Mouse (Mus musculus): Measurements from ENCODE around the gene Rmnd5b.
"Not testable (repeated sequence)": the region's sequence is repeated elsewhere in the genome, so short reads cannot be mapped to it uniquely, and the experiment has no call there.

The Rmnd5b gene

GRCm38 (mm10) chr11:51621776-51622175, 13.9 kb downstream of the Rmnd5b start:
- no peak for DNase-seq (ENCODE audit: low spot score in 2 of 2)

DNA sequence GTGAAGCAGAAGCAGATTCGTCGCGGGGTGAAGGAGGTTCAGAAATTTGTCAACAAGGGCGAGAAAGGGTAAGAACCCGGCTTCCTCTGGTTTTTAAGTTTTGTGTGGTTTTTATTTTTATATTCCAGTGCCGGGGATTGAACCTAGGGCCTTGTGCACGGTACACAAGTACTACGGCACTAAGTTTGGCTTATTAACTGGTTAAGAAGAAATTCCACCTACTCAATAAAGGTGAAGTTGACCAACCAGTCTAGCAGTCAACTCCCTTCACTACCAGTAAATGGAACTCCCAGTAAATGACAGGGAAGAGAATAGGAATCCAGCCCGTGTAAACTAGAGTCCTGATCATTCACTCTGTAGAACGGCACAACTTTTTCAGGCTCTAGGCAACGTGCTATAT, 15.6 kb downstream of the Rmnd5b start:
- no peak for DNase-seq (ENCODE audit: low spot score in 2 of 2)

DNA sequence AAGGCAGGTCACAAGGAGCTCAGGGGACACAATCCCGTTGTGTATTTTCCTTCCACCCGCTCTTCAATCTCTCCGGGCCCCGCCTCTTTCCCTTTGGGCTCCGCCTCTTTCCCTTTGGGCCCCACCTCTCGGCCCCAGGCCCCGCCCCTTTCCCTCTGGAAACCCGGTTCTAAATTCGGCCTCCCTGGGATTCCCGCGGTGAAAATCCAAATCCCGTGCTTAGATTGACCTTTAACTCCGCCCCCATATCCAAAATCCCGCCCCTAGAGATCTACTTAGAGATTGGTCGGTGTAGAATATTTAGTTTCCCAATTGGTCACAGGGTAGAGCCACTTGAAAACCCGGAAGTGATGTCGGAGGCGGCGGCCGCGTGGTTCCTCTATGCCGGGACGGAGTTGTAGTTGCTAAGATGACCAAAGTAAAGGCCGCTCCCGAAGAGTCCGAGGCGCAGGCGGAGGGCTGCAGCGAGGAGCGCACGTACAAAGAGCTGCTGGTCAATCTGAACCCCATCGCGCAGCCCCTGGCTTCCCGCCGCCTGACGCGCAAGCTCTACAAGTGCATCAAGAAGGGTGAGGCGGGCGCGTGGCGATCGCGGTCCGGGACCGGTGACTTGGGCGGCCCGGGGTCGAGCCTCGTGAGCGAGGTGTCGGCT, 16.2 kb downstream of the Rmnd5b start, which contains the start of gene Nhp2:
Gene Nhp2 (plus strand): TSS at position 327 of the 652 bp plus-strand sequence.
- peak; percentile 74 to 85 for DNase-seq (ENCODE audit: low spot score in 2 of 2)

DNA sequence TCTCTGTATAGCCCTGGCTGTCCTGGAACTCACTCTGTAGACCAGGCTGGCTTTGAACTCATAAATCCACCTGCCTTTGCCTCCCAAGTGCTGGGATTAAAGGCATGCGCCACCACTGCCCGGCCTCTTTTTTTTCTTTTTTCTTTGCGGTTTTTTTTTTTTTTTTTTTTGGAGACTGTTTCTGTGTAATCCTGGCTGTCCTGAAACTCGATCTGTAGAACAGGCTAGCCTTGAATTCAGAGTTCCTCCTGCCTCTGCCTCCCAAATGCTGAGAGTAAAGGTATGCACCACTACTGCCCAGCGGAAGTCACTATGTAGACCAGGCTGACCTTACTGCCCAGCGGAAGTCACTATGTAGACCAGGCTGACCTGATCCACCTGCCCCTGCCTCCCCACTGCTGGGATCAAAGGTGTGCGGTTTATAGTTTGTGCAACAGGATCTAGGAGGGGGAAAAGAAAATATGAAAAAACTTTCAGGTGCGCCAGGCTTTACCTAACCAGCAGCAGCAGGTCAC, 16.7 kb downstream of the Rmnd5b start:
- DNase-seq (ENCODE audit: low spot score in 2 of 2): no peak

- DNase-seq (ENCODE audit: low spot score in 2 of 2): peak in 1 of 2 experiments; percentile 59
Observed at GRCm38 (mm10) chr11:51617693-51618092, 18.0 kb downstream of the Rmnd5b start.

DNA sequence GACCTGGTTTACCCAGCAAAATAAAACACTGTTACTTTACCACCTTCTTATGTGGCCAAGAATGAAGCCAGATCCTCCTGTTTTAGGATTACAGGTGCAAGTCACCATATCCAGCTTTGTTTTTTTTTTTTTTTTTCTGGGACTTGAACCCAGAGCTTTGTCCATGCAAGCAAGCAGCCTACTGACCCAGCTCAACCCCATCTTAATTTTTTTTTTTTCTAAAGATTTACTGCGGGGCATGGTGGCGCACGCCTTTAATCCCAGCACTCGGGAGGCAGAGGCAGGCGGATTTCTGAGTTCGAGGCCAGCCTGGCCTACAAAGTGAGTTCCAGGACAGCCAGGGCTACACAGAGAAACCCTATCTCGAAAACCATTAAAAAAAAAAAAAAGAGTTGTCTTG, 19.6 kb downstream of the Rmnd5b start:
- not testable (repeated sequence) for DNase-seq (ENCODE audit: low spot score in 2 of 2)

GRCm38 (mm10) chr11:51615601-51616000, 20.1 kb downstream of the Rmnd5b start:
- no peak for DNase-seq (ENCODE audit: low spot score in 2 of 2)

GRCm38 (mm10) chr11:51615129-51615528, 20.6 kb downstream of the Rmnd5b start:
- DNase-seq (ENCODE audit: low spot score in 2 of 2): no peak

DNA sequence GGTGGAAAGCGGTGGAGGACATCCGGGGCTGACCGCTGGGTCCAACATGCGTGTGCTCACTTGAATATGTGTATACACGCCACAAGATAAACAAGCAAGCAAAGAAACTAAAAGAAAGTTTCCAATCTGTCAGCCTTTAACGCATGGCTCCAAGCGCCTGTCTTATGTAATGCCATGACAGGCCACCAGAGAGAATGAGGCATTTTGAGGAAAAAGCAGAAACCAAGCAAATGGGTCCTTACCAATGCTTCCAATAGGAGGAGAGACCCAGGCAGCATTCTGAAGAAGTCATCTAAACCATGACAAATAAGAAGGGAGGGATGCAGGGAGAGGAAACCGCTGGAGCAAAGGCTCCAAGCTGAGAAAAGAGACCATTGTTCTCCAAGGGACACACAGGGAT, 21.4 kb downstream of the Rmnd5b start:
- DNase-seq (ENCODE audit: low spot score in 2 of 2): no peak

- not testable (repeated sequence) for DNase-seq (ENCODE audit: low spot score in 2 of 2)
Observed at GRCm38 (mm10) chr11:51609940-51610339, 25.8 kb downstream of the Rmnd5b start.

DNA sequence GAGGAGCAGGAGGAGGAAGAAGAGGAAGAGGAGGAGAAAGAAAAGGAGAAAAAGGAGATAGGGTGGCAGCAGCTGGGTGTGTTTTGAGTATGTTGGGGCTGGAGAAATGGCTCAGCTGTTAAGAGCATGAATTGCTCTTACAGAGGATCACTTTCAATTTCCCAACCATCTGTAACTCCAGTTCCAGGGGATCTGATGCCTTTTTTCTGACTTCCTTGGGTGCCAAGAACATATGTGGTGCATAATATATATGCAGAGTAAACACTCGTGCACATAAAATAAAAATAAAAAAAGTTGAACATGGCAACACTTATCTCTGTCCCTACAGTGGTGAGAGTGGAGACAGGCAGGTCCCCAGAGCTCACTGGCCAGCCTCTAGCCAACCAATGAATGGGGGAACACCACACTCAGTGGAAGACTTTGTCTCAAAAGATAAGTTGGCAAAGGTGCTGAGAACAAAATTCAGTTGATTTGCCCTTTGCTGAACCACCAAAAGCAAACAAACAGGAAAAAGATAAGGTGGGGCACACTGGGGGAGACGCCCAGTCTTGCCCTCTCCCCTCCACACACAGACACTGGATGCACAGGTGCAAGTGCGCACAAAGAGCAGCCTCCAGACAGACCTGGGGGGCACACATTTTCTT, 26.3 kb downstream of the Rmnd5b start:
- DNase-seq (ENCODE audit: low spot score in 2 of 2): no peak

DNA sequence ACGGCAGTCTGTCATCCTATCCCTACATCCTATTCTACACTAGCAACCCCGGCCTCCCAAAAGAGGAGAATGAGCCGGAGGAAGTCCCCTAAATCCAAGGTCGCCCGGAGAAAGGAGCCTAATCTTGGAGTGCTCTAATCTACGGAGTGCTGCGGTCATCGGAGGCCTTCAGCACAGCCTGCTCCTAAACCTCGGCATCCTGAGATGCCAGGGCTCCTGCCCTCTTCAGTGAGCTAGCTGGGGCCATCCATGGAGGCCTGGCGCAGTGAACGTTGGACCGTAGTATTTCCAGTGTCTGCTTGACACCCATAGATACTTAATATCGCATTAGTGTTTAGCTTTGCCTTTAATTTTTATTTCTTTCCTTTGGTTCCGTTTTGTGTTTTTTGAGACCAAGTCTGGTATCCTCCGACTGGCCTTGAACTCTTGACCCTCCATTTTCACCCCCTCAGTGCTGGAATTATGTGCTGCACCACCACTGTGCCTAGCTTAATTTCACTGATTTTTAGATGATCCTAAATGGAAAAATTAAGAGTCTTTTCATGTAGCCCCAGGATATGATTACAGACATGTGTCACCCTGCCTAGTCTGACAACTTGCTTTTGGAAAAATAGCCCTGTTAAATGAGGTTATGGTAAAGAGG, 28.5 kb downstream of the Rmnd5b start:
- no peak for DNase-seq (ENCODE audit: low spot score in 2 of 2)

- DNase-seq (ENCODE audit: low spot score in 2 of 2): peak; percentile 97 to 98
Observed at GRCm38 (mm10) chr11:51606447-51607095, 29.1 kb downstream of the Rmnd5b start, which contains the start of gene Hnrnpab. TSS of gene Hnrnpab (minus strand) at chr11:51606847.

- peak; percentile 54 to 56 for DNase-seq (ENCODE audit: low spot score in 2 of 2)
Observed at GRCm38 (mm10) chr11:51605602-51606446, 29.9 kb downstream of the Rmnd5b start.

DNA sequence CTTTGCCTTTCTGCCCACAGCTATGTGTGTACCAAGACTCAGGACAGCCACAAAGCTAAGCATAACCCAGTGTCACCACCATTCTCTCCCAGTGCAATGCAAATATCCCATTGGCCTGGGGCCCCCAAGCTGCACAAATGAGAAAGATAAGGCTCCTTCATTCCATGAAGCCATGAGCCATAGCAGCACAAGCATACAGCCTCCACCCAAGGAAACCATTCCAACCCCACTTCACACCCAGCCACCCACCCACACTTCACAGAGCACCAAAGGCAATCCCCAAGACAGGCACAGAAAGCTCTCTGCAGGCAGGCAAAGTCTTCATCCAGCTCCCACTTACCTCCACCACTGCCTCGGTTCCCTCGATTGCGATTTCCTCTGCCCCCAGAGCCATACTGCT, 33.4 kb downstream of the Rmnd5b start:
- no peak for DNase-seq (ENCODE audit: low spot score in 2 of 2)

- DNase-seq (ENCODE audit: low spot score in 2 of 2): no peak
Observed at GRCm38 (mm10) chr11:51597553-51597952, 38.1 kb downstream of the Rmnd5b start.

DNA sequence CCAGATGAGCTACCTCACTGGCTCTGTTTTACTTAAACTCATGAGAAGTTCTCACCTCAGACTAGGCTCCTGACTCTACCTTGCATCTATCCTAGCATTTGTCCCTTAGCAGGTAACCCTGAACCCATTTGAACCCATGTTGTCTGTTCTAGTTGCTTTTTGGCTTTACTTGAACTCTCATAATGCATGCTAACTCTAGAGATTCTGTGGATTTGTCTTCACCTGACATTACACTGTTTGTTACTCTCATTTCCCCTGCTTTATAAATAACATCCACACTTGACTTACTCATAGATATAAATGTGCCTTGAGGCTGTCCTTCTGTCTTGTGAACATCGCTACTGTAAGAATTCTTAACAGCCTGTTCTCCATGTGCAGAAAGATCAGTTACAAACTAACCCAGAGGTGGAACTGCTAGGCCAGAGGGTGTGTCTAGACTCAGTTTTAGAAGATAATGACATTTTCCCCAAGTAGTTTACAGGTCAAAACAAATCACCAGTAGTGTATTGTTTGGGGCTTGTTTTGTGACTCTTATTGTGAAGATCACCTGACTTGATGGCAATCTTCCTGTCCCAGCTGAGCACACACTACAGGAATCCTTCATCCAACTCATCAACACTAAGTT, 40.1 kb downstream of the Rmnd5b start:
- DNase-seq (ENCODE audit: low spot score in 2 of 2): no peak

DNA sequence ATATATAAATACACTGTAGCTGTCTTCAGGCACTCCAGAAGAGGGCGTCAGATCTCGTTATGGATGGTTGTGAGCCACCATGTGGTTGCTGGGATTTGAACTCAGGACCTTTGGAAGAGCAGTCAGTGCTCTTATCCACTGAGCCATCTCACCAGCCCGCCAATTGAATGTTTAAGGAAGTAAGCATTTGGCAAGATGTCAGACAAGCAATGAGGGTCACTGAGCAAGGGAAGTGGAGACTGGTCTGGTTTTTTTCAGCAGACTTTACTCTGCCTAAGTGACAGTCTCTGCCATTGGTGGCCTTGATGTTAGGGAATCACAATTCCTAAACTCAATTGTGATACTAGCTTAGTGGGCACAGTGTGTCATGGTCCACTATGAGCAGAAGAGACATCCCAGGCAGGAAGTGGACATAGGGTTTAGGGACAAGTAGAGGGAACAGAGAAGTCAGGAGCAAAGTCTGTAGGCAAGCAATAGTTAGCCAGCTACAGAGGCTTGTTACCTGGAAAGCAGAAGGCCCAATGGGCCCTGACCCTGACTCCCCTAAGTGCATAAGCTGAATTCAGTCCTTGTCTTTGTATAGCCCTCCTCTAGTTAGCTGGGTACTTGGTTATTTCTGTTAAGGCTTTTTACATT, 40.9 kb downstream of the Rmnd5b start:
- DNase-seq (ENCODE audit: low spot score in 2 of 2): no peak

- no peak for DNase-seq (ENCODE audit: low spot score in 2 of 2)
Observed at GRCm38 (mm10) chr11:51593849-51594248, 41.8 kb downstream of the Rmnd5b start.

- no peak for DNase-seq (ENCODE audit: low spot score in 2 of 2)
Observed at GRCm38 (mm10) chr11:51593368-51593767, 42.3 kb downstream of the Rmnd5b start.

Data from frontal cortex, postnatal 25 days (tissue).